Mouse (Mus musculus): ENCODE data around the gene Gm813. TPM values are rescaled to one million over a fixed set of nuclear protein-coding genes. Genes with fewer than 3 reads are reported as not detected.

Gm813 gene
- not detected for polyA plus RNA-seq (2017; shearing (Covaris generic))

DNA sequence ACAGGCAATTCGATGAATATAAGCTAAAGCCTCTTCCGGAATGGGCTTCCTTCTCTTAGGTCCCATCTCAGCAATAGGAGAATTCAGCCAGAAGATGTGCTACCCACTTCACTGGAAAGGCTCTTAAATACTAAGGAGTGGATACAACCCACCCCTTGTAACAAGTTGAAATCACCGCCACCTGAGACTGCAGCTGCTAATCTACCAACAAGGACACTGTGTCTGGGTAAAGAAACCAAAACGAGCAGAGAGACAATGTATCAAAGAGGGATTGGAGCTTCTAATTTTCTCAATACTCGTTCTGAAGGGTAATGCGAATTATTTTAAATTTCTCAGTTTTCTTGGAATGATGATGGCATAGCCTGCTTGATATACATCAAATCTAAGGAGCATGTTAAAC is at the start of gene Gm813:
Gene Gm813 (minus strand): TSS at position 101 of the 400 bp plus-strand sequence.

DNA sequence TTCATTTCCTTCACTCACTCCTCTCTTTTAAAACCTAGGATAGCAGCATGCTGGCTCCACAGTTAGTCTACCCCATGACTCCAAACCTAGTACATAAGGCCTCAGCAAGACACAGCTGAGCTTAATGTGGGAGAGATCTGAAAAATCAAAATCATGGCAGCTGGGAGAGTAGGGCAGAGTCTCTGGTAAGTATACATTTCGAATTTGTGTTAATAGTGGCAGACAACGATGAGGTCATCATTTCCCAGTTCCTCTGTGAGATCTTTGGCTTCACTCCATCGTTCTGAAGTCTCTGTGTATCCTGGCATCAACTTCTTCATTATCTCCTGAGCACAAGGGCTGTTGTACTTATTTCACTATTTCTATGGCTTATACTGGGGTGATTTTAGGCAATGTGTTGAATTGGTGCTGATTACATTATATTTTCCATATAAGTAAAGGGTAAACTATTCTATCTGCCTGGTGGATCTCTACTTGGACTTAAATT is 22.0 kb upstream of the Gm813 start, which contains the start of gene E330017A01Rik:
Gene E330017A01Rik (minus strand): TSS at position 51 of the 487 bp plus-strand sequence.

Other genes starting within 250 kb of the Gm813 start
- gene Dcbld2, start 208.5 kb downstream of the Gm813 start, polyA plus RNA-seq (2017; shearing (Covaris generic)), result 0.26 TPM
- gene St3gal6, start 92.7 kb downstream of the Gm813 start, polyA plus RNA-seq (2017; shearing (Covaris generic)), result 8.7 TPM
- gene E330017A01Rik, start 21.8 kb upstream of the Gm813 start, polyA plus RNA-seq (2017; shearing (Covaris generic)), result not detected
- 39.9 TPM for gene Cpox, start 53.3 kb upstream of the Gm813 start, polyA plus RNA-seq (2017; shearing (Covaris generic))
- 9.6 TPM for gene Gpr15, start 102.1 kb upstream of the Gm813 start, polyA plus RNA-seq (2017; shearing (Covaris generic))
- gene Cldnd1, start 110.9 kb upstream of the Gm813 start, polyA plus RNA-seq (2017; shearing (Covaris generic)), result 80.9 TPM
- not detected for gene Olfr172, start 146.2 kb upstream of the Gm813 start, polyA plus RNA-seq (2017; shearing (Covaris generic))
- gene Olfr173, start 183.3 kb upstream of the Gm813 start, polyA plus RNA-seq (2017; shearing (Covaris generic)), result 0.77 TPM
- not detected for gene Olfr175-ps1, start 209.8 kb upstream of the Gm813 start, polyA plus RNA-seq (2017; shearing (Covaris generic))

All from CD4-positive, CD25-positive, alpha-beta regulatory T cell (primary cell).